Mouse (Mus musculus) bone marrow macrophage, adult 2 months (primary cell): Measurements from ENCODE around the gene Hist1h3e.

Source experiments
- CTCF ChIP-seq: IDR thresholded peaks from 2 replicates; pipeline ENCODE4 v1.5.1; 2012; ENCODE audit warnings: low read depth, mild to moderate bottlenecking, low read length, moderate library complexity
- POLR2A ChIP-seq: IDR thresholded peaks from 2 replicates; pipeline ENCODE4 v1.6.1; 2012; ENCODE audit warnings: mild to moderate bottlenecking, low read depth, low read length, borderline replicate concordance

DNA sequence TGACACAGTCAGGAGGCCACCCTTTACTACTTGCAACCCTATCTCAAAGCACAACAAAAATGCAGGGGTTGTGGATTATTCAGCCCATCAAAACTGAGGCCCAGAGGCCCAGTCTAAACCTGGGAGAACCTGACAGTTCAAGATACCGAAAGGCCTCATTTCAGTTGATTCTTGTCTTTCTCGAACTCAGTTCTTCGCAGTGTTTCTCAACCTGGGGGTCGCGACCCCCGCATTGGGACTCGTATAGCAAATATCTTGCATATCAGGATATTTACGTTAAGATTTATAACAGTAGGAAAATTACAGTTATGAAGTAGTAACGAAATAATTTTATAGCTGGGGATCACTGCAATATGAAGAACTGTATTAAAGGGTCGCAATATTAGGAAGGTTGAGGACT lies 36.3 kb downstream of the Hist1h3e start:
- TF ChIP-seq POLR2A (no peak), CTCF (no peak)
